Mouse (Mus musculus) G1E (cell line): ENCODE measurements at regions not wholly inside any gene's neighbourhood (a gene's known extent, or its start where the extent isn't known, plus 50 kb on each side); places are given as distances from the start of the nearest gene placed in this dataset.

Experiments
- CTCF ChIP-seq: IDR thresholded peaks from 2 replicates; pipeline ENCODE4 v1.5.1; 2012; ENCODE audit warnings: low read depth, low read length, inconsistent platforms, mixed read lengths
- GATA1 ChIP-seq: IDR thresholded peaks from 2 replicates; pipeline ENCODE4 v1.6.1; 2012; ENCODE audit warnings: borderline replicate concordance, low read length, inconsistent platforms, mixed read lengths
- POLR2AphosphoS5 ChIP-seq: IDR thresholded peaks from 2 replicates; pipeline ENCODE4 v1.6.1; 2012; ENCODE audit warnings: low read depth, low read length, inconsistent platforms; ENCODE audit not compliant: insufficient replicate concordance
- TAL1 ChIP-seq: conservative IDR thresholded peaks from 2 replicates; pipeline ENCODE4 v1.6.1; 2012; ENCODE audit warnings: low read depth, low read length, inconsistent platforms, mixed read lengths

- TF ChIP-seq CTCF (no peak), TAL1 (no peak), GATA1 (no peak), POLR2AphosphoS5 (no peak)
Observed at GRCm38 (mm10) chr9:112446027-112446352, 210.3 kb upstream of the Arpp21 start.
